Mouse (Mus musculus) stomach, embryonic 15.5 days (tissue): ENCODE measurements around the gene Mov10l1. TPM values are rescaled to one million over a fixed set of nuclear protein-coding genes. Genes with fewer than 3 reads are reported as not detected.

Experiments used
- ATAC-seq: fragments of 200-750 bp; cut with Nextera tagmentation; 2 replicates; pipeline ENCODE4 v1.8.0; 2017; ENCODE audit warnings: low read depth, moderate number of reproducible peaks, moderate TSS enrichment; ENCODE audit not compliant: insufficient read depth, low FRiP score
- H3K27ac ChIP-seq: fragments of 300-500 bp; sonication (generic); 2 replicates; pipeline ENCODE4 v1.5.1; 2015; ENCODE audit warnings: mild to moderate bottlenecking, inconsistent platforms
- H3K27me3 ChIP-seq: fragments of 300-500 bp; sonication (generic); replicated peaks from 2 replicates; pipeline ENCODE4 v1.6.1; 2015; ENCODE audit warnings: inconsistent platforms
- H3K36me3 ChIP-seq: fragments of 300-500 bp; sonication (generic); 2 replicates; pipeline ENCODE4 v1.6.1; 2015; ENCODE audit warnings: inconsistent platforms
- H3K4me1 ChIP-seq: fragments of 300-500 bp; sonication (generic); 2 replicates; pipeline ENCODE4 v1.6.1; 2015; ENCODE audit warnings: inconsistent platforms
- H3K4me2 ChIP-seq: fragments of 300-500 bp; sonication (generic); 2 replicates; pipeline ENCODE4 v1.6.1; 2015; ENCODE audit warnings: mild to moderate bottlenecking, inconsistent platforms
- H3K4me3 ChIP-seq: fragments of 300-500 bp; sonication (generic); replicated peaks from 2 replicates; pipeline ENCODE4 v1.5.1; 2015; ENCODE audit warnings: inconsistent platforms
- H3K9ac ChIP-seq: fragments of 300-500 bp; sonication (generic); 2 replicates; pipeline ENCODE4 v1.6.1; 2015; ENCODE audit warnings: inconsistent platforms
- H3K9me3 ChIP-seq: fragments of 300-500 bp; sonication (generic); 2 replicates; pipeline ENCODE4 v1.6.1; 2016; ENCODE audit warnings: inconsistent platforms
- WGBS: fragments of 180-500 bp; shearing (Covaris S2); methylation state at CpG from one replicate; pipeline ENCODE4 v1.1.7; 2015; 5-methylcytosine and 5-hydroxymethylcytosine counted together
- polyA plus RNA-seq: library from polyadenylated mRNA; unstranded; fragments of >200 nt; fragmentation: Nextera tagmentation; extraction: Ambion mirVana; gene quantifications from 2 replicates; pipeline ENCODE4 v1.2.1, GENCODE M21; 2015

The Mov10l1 gene
- polyA plus RNA-seq = 0.08 TPM in 1 of 2 replicates, not detected in the other

DNA sequence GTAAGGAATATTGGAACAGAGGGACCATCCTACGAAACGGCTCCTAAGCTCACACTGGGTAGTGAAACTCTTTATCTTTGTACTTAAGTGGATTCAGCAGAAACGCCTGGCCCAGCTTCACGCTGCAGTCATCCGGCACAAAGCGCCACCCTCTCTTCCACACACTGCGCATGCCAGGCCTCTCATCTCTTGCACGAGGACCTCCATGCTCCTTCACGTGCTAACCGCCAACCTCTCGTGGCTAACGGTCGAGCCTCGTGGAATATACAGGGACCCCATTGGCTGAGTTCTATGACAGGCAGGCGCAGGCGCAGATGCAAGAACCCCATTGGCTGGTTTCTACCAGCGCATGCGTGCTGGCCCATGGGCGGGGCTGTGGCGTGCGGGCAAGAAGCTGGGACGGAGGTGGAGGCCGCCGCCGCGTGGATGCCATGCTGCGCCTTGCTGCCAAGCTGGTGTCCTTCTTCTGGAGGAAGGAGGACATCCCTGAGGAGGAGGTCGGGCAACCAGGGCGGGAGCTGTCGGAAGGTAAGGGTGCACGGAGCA, at the start of gene Mov10l1:
TSS of gene Mov10l1 (plus strand) at position 376 of the 546 bp plus-strand sequence.
- no peak for ATAC-seq

DNA sequence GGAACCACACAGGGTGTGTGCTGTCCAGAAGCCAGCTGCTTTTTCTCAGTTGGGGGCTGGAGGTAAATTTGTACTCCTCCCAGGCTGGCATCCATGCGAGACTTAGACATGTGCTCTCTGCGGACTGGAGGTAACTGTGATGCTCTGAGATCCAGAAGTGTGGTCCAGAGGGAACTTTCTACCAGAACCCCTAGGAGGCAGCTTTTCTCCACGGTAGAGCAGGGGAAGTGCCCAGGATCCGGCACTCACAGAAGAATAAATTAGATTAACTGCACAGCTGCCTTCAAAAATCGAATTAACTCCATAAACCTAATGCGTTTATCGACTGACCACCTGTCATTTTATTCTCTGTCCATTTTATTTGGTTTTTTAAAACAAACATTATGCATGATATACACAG, 48.6 kb upstream of the Mov10l1 start:
- ATAC-seq = no peak
- no peak overlapping the region for H3K27ac ChIP-seq

More for the DNA sequence above, at the start of gene Mov10l1:
- Histone ChIP-seq H3K4me1 (no peaks in the 10 kb centered on the region), H3K4me2 (no peak within 1 kb of the TSS), H3K27me3 (no peaks in the 10 kb centered on the region), H3K9ac (no peak within 1 kb of the TSS), H3K36me3 (no peaks in the 10 kb centered on the region), H3K4me3 (no peak within 1 kb of the TSS), H3K27ac (no peak within 1 kb of the TSS), H3K9me3 (no peaks in the 10 kb centered on the region)
- 93% methylated on average over 31 of the region's 31 CpGs for WGBS

DNA sequence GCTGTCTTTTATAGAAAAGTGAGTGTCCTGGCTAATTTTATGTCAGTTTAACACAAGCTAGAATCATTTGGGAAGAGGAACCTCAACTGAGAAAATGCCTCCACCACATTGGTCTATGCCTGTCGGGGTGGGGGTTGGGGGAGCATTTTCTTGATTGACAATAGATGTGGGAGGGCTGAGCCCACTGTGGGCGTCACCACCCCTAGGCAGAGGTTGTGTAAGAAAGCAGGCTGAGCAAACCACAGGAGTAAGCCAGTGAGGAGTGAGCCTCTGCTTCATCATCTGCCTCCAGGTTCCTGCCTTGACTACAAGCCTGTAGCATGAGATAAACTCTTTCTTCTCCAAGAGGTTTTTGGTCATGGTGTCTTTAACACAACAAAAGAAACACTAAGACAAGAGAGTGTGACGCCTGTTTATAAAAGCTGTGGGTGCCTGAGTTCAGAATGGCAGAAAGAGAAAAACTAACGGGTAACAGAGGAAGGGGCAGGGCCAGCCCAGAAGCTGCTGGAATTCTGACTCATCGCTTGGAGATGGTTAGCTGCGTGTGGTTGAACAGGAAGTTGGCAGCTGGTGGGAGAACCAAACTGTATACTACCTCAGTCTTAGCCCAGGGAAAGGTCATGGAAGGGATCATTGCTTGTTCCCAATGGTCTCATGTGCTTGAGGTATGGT, 46.0 kb upstream of the Mov10l1 start:
- H3K4me3 ChIP-seq = no peak overlapping the region
- 54% methylated on average over 6 of the region's 6 CpGs for WGBS
- H3K4me1 ChIP-seq = no peaks in the 10 kb centered on the region
- H3K27me3 ChIP-seq = no peaks in the 10 kb centered on the region
- no peak overlapping the region for H3K27ac ChIP-seq
- H3K9ac ChIP-seq = no peak overlapping the region
- H3K9me3 ChIP-seq = no peaks in the 10 kb centered on the region
- no peak for ATAC-seq
- H3K36me3 ChIP-seq = no peaks in the 10 kb centered on the region
- H3K4me2 ChIP-seq = no peak overlapping the region

More for the DNA sequence above, 48.6 kb upstream of the Mov10l1 start:
- Histone ChIP-seq H3K4me2 (no peak overlapping the region), H3K4me3 (no peak overlapping the region), H3K4me1 (no peaks in the 10 kb centered on the region), H3K9ac (no peak overlapping the region), H3K9me3 (no peaks in the 10 kb centered on the region), H3K36me3 (no peaks in the 10 kb centered on the region), H3K27me3 (no peaks in the 10 kb centered on the region)
- 54% methylated on average over 7 of the region's 7 CpGs for WGBS

DNA sequence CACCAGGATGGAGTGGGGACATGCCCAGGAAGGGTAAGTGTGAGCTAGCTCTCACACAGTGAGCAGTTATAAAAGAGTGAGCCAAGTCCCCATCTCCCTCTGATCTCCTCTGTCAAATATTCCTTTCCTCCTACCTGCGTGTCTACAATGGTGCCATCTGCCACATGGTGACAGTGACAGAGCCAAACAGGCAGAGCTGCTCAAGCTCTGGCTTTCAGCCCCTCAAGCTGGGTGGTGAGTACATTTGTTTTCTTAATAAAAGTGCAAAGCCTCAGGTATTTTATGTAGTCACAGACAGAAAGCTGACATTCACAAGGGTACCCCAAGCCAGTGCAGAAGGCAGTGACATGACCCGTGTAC, 45.4 kb upstream of the Mov10l1 start:
- Histone ChIP-seq H3K9ac (no peak overlapping the region), H3K4me1 (no peaks in the 10 kb centered on the region), H3K27ac (no peak overlapping the region), H3K4me2 (no peak overlapping the region), H3K27me3 (no peaks in the 10 kb centered on the region), H3K36me3 (no peaks in the 10 kb centered on the region), H3K4me3 (no peak overlapping the region), H3K9me3 (no peaks in the 10 kb centered on the region)
- WGBS = 59% methylated on average over 2 of the region's 2 CpGs
- ATAC-seq = no peak

DNA sequence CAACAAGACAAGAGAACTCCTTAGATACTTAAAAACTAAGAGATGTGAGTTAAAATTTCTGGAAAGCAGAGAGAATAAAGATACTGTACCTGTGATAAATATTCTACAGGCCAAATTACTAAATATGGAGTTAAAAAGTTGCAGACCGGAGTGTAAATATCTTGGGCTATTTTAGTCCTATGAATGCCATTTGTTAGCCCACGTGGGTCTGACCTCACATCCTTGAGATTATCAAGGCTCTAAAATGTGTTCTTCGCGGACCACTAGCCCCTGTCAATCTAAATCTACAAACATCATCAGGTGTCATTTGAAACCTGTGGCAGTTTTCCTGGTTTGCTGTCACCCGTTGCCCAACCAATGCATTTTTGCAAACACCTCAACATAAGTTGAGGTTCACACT, 39.9 kb upstream of the Mov10l1 start:
- no peak overlapping the region for H3K27ac ChIP-seq
- H3K4me2 ChIP-seq = no peak overlapping the region
- H3K4me1 ChIP-seq = no peaks in the 10 kb centered on the region
- no peaks in the 10 kb centered on the region for H3K27me3 ChIP-seq
- WGBS = 66% methylated on average over 5 of the region's 5 CpGs
- no peak overlapping the region for H3K9ac ChIP-seq
- no peaks in the 10 kb centered on the region for H3K9me3 ChIP-seq
- ATAC-seq = no peak
- no peak overlapping the region for H3K4me3 ChIP-seq
- no peaks in the 10 kb centered on the region for H3K36me3 ChIP-seq

DNA sequence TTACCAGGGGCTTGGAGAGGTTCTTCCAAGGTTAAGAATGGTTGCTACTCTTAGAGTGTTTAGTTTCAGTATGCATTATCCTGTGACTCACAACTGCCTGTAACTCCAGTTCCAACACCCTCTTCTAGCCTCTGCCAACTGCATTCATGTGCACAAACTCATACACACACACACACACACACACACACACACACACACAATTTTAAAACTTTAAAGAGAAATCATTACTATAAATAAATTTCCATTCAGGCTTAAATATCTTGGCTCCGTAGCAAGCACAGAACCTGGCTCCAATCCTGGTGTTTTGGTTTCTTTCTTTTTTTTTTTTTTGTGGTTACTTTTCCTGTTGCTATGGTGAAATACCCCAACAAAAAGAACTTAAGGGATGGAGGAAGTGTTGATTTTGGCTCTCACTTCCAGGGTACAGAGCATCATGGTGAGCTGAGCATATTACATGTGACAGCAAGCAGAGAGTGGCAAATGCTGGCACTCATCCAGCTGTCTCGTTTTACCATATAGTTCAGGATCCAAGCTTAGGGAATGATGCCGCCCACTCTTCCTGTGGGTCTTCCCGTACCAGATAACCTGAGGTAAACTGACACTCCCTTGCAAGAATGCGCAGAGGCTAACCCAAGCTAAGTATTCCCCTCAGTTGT, 38.7 kb upstream of the Mov10l1 start:
- no peaks in the 10 kb centered on the region for H3K27me3 ChIP-seq
- H3K4me3 ChIP-seq = no peak overlapping the region
- H3K27ac ChIP-seq = no peak overlapping the region
- ATAC-seq = no peak
- no peaks in the 10 kb centered on the region for H3K4me1 ChIP-seq
- H3K4me2 ChIP-seq = no peak overlapping the region
- no peak overlapping the region for H3K9ac ChIP-seq
- 80% methylated on average over 5 of the region's 5 CpGs for WGBS
- no peaks in the 10 kb centered on the region for H3K9me3 ChIP-seq
- H3K36me3 ChIP-seq = no peaks in the 10 kb centered on the region

DNA sequence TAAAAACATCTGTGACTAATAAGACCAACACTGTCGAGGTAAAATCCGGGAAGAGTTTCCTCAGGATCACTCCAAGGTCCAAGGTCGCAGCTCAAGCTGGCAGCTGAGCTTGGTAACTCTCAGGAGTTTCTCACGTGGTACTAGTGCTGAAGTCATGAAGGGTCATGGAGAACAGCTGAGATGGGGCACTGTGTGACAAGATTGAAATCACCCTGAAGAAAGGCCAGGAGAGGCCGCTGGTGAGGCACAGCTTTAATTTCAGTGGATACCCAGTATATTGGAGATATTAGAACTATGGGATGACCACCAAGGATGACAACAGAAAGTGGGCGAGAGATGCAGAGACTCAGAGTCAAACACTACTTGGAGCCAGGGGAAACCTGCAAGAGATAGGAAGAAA, 35.9 kb upstream of the Mov10l1 start:
- H3K4me2 ChIP-seq = no peak overlapping the region
- H3K9ac ChIP-seq = no peak overlapping the region
- no peaks in the 10 kb centered on the region for H3K4me1 ChIP-seq
- 48% methylated on average over 6 of the region's 6 CpGs for WGBS
- ATAC-seq = no peak
- no peaks in the 10 kb centered on the region for H3K36me3 ChIP-seq
- H3K27me3 ChIP-seq = no peaks in the 10 kb centered on the region
- no peaks in the 10 kb centered on the region for H3K9me3 ChIP-seq
- no peak overlapping the region for H3K4me3 ChIP-seq
- H3K27ac ChIP-seq = no peak overlapping the region

DNA sequence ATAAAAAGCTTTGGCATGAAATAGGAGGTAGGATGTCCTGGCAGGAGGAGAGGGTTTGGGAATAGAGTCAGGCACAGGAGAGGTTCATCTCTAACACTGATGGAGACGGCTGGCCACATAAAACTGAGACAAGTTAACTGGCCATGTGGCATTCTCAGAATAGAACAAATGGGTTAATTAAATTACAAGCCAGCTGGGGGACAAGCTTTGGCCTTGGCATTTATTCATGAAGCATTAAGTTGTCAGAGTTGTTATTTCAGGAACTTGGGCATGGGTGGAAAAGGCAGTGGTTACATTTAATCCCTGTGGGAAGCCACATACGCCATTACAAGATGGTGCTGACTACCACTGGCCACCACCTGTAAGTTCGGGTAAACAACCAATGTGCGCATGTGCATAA, 31.5 kb upstream of the Mov10l1 start:
- H3K9me3 ChIP-seq = no peaks in the 10 kb centered on the region
- H3K4me1 ChIP-seq = peaks cover 7% of the 10 kb centered on the region; the same call in 1 of the 2 replicates
- no peak overlapping the region for H3K4me2 ChIP-seq
- H3K27me3 ChIP-seq = peaks cover 17% of the 10 kb centered on the region
- 83% methylated on average over 4 of the region's 4 CpGs for WGBS
- H3K27ac ChIP-seq = no peak overlapping the region
- H3K4me3 ChIP-seq = no peak overlapping the region
- ATAC-seq = no peak
- no peak overlapping the region for H3K9ac ChIP-seq
- H3K36me3 ChIP-seq = no peaks in the 10 kb centered on the region

DNA sequence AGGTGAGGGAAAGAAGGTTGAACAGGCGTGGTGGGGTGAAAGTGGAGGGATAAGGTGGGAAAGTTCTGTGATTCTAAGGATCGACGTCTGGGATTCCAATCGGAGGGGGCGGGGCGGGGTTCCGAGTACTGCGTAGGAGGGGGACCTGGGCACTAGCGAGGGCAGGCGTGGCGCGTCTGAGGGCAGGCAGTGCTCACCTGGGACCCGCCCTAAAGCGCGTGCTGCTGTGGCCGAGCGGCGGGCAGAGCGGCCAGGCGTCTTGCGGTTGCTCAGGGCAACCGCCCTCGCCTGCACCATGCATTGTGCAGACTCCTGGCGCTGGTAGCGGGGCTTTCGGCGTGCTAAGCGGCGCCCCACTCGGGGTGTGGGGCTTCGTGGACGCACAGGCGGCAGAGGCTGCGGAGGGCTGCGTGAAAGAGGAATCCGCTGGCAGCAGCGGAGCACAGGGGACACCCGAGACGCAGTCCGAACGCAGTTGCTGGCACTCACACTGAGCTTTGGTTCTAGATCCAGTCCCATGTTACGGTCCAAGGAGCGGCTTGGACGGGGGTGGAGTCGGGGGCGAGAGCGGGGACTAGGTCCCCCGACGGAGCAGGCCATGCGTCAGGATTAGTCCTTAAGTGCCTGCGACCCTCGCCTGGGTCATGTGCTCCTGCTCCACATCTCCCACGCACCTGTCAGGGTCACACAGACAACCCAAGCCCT, 28.2 kb upstream of the Mov10l1 start, which contains the start of gene Ttll8:
TSS of gene Ttll8 (minus strand) at position 51 of the 705 bp plus-strand sequence.
- peak within 1 kb of the TSS; percentile 34; the same call in 1 of the 2 replicates for H3K9ac ChIP-seq
- H3K27me3 ChIP-seq = peaks cover 19% of the 10 kb centered on the region
- 5% methylated on average over 53 of the region's 53 CpGs for WGBS
- peaks cover 7% of the 10 kb centered on the region; the same call in 1 of the 2 replicates for H3K4me1 ChIP-seq
- H3K27ac ChIP-seq = no peak within 1 kb of the TSS
- H3K4me3 ChIP-seq = peak within 1 kb of the TSS; percentile 36
- H3K9me3 ChIP-seq = no peaks in the 10 kb centered on the region
- peak; percentile 87 for ATAC-seq
- peak within 1 kb of the TSS; percentile 87 for H3K4me2 ChIP-seq
- no peaks in the 10 kb centered on the region for H3K36me3 ChIP-seq

DNA sequence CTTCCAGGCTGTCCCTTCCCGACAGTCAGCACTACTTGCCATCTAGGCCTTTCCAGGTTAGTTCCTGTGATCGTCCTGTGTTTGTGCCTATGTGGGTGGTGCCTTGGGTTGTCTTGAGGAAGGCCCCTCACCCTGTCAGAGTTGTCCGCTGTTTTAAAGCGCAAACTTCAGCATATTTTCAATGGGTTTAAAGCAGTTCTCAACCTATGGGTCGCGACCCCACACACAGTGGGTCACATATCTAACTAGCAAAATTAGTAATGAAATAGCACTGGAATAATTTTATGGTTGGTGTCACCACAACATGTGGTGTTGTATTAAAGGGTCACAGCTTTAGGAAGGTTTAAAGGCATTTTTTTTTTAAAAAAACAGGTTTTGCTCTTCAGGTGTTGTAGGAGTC, 27.4 kb upstream of the Mov10l1 start:
- Histone ChIP-seq H3K36me3 (no peaks in the 10 kb centered on the region), H3K4me2 (no peak overlapping the region), H3K4me3 (no peak overlapping the region), H3K27me3 (peaks cover 19% of the 10 kb centered on the region), H3K27ac (no peak overlapping the region), H3K9ac (no peak overlapping the region), H3K4me1 (peaks cover 7% of the 10 kb centered on the region; the same call in 1 of the 2 replicates), H3K9me3 (no peaks in the 10 kb centered on the region)
- no peak for ATAC-seq
- WGBS = 83% methylated on average over 6 of the region's 6 CpGs

DNA sequence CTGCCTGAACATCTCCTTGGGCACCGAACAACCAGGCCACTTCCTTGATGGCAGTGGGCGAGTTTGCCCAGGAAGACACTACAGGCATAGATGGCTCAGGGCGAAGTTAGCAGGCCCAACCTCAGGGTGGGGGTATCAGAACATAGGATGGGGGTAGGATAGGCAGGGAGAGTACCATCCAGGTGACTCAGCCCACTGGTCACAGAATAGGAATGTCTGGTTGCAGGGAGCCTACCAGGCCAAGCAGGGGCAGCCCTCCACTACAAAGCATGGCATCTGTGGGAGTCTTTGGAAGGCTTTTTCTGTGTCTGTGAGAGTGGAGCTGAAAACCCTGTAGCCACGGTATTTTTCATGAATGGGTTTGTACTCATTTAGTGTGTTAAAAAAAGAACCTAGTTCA, 25.2 kb upstream of the Mov10l1 start:
- ATAC-seq = no peak
- no peaks in the 10 kb centered on the region for H3K36me3 ChIP-seq
- H3K27ac ChIP-seq = no peak overlapping the region
- H3K4me1 ChIP-seq = peaks cover 7% of the 10 kb centered on the region; the same call in 1 of the 2 replicates
- no peak overlapping the region for H3K4me3 ChIP-seq
- peaks cover 19% of the 10 kb centered on the region for H3K27me3 ChIP-seq
- H3K9me3 ChIP-seq = no peaks in the 10 kb centered on the region
- H3K9ac ChIP-seq = no peak overlapping the region
- WGBS = 77% methylated on average over 4 of the region's 4 CpGs
- no peak overlapping the region for H3K4me2 ChIP-seq
